Mouse (Mus musculus): ENCODE results near the gene Txndc2. TPM values are rescaled to one million over a fixed set of nuclear protein-coding genes. Genes with fewer than 3 reads are reported as not detected.

The Txndc2 gene
- total RNA-seq, 2 experiments from 2014 or later: not detected

DNA sequence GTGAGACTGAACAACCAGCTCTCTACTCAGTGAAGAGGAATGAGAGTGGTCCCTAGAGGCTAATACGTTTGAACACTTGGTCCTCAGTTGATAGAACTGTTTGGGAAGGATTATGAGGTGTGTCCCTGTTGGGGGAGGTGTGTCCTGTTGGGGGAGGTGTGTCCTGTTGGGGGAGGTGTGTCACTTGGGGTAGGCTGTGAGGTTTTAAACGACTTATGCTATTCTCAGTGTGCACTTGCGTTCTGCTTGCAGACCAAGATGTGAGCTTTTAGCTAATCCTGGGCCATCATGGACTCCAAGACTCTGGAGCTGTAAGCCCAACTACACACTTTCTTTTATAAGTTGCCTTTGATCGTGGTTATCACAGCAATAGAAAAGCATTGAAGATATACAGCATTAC is 27.1 kb upstream of the Txndc2 start:
- intact Hi-C loops (cut with DNase I): no loop called here
- TF ChIP-seq CTCF (IDR thresholded peaks at IDR 0.05): no peak

DNA sequence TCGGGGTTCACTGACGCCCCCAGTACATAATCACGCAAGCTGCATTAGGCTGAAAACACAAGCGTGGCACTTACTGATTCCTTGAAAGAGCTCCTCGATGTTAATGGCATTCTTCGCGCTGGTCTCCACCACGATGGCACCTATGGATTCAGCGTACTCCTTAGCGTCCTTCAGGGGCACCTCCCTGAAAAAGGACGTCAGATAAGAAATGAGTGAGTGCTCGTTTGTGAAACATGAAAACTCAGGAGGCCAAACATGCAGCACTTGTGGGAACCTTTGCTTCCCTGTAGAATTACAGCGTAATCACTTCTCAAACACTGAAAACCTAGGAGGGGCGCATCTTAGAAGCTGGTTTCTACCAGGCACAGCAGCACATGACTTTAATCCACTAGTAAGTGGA is 25.8 kb upstream of the Txndc2 start:
- DNase-seq: no peak
- intact Hi-C loops (cut with DNase I): no loop called here
- no peak for TF ChIP-seq CTCF (IDR thresholded peaks at IDR 0.05)
- H3K27ac ChIP-seq: no peak overlapping the region
- H3K4me3 ChIP-seq: no peak overlapping the region

More for the DNA sequence above, 27.1 kb upstream of the Txndc2 start:
- no peak overlapping the region for H3K4me3 ChIP-seq
- no peak for DNase-seq
- H3K27ac ChIP-seq: no peak overlapping the region

DNA sequence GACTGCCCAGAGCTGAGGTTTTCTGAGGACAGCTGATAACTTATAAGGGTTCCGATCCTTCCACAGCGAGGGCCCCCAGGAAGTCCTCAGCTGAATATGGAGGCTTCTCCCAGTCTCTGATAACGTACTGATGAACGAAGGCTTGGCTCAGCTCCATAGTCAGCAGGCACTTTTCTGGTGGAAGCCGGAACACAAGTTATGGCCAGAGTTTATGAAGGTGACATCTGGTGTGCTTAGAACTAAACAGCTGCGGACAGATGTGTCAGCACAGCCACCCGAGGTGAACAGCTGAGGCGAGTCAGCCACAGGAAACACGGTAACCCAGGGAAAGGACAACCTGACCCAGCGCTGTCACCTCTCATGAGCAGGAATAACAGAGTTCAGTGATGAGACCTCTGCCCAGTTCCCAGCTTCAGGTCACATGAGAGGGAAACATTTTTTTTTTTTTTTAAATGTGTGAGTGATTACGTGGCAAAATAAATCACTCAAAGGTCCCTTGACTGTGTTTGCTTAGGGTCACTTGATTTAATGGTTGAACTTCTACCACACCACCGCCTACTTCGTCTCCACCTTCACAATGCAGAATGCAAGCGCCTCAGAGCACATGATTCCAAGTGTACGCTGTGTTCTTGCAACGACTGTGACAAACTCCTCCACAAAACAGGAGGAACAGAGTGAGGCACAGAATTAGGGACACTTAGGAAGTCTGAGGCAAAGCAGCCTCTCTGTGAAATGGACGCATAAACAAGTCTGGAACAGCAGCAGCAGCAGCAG is 24.6 kb upstream of the Txndc2 start:
- no peak for TF ChIP-seq CTCF (IDR thresholded peaks at IDR 0.05)
- no peak overlapping the region for H3K27ac ChIP-seq
- no peak for DNase-seq

DNA sequence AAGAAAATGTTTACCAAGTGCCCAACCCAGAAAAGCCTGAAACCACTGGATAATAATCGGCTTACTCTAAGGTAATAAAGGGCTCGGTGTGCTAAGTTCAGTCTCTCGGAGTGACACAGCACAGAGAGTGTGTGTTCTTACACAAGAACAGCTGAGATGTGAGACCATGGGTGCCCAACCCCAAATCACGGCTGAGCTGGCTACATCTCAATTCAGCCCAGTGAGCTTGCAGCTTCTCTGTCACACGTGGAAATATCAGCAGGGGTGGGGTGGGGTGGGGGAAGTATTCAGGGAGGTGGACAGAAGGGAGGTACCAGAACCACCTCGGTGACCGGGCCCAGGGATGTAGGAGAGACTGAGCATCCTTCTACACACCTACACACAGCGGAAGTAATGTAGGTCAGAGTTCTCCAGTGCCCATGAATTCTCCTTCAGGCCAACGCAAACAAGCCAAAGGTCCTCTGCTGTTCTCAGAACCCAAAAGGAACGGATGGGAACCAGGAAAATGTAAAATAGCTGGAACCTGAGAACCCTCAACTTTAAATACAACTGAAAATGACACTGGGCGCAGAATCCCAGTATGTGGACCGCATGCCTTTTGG is 23.9 kb upstream of the Txndc2 start:
- no peak for TF ChIP-seq CTCF (IDR thresholded peaks at IDR 0.05)
- no peak overlapping the region for H3K27ac ChIP-seq
- peak overlapping the region; percentile 32 for H3K4me3 ChIP-seq
- DNase-seq: no peak
- intact Hi-C loops (cut with DNase I): no loop called here

More for the DNA sequence above, 24.6 kb upstream of the Txndc2 start:
- H3K4me3 ChIP-seq: peak overlapping the region; percentile 32
- intact Hi-C loops (cut with DNase I): no loop called here

DNA sequence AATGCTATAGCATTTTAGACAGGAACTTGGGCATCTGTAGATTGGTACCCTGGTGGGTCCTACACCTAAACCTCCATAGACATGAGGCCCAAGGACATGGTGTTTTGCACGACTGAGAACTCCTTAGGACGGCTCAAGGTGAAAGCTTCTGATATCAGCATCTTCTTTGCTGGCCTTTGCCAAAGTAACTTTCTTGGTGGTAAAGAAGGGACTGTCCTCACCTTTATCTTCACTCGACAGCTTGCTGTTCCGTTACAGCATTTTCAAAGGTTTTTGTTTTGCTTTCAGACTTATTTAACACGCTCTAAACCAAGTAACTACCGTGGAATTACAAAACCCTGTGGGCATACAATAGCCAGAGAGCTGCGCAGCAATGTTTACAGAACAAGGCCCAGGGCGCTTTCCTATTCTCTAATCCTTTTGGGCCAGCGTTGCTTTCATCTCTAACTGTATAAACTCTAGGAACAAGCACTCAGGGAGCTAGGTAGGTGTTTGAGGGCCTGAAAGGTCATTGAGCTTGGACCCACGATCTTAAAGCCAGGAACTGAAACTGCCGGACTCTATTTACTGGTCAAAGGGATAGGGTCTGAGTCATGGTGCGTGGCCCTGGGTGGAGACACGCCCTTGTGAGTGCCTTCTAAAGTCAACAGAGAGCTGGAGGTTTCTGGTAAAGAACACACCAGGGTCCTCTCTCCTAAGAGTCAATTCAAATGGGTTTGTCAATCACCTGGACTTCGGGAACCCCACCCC is 21.5 kb upstream of the Txndc2 start:
- intact Hi-C loops (cut with DNase I): no loop called here
- DNase-seq: no peak
- no peak overlapping the region for H3K4me3 ChIP-seq
- no peak for TF ChIP-seq CTCF (IDR thresholded peaks at IDR 0.05)
- no peak overlapping the region for H3K27ac ChIP-seq

DNA sequence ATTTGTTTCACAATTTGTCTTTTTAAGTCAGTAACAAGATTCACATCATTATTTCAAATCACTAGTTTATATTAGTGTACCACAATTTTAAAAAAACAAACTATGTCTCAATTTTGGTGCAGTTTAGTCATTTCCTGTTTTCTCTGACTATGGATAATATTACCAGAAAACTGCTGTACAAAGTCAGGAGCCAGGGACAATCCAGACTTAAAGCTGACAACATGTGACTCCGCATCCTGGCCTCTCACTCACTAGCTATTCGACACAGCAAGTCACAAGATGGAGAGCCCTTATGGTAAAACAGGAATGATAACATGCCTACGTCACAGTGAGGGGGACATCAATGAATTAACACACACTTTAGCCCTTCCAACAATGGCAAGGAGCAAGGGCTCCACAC is 20.7 kb upstream of the Txndc2 start:
- Histone ChIP-seq H3K4me3 (no peak overlapping the region), H3K27ac (no peak overlapping the region)
- intact Hi-C loops (cut with DNase I): no loop called here
- no peak for TF ChIP-seq CTCF (IDR thresholded peaks at IDR 0.05)
- DNase-seq: no peak

DNA sequence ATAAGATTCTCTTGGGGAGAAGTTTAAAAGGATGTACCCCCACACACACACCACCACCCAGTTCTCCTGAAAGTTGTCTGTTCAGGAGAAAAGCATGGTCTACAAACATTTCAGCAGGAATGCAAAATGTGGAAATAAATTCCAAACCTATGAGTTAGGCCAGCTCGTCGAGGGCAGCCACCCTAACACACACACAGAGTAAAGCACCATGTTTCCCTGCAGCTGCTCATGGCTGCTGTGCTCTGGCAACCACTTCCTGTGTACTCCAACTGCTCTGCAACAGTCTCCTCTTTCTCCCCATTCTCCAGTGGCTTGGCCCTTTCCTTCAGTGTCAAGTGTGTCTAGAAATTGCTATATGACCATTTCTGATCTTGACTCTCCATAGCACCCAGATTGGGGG is 16.4 kb upstream of the Txndc2 start:
- H3K4me3 ChIP-seq: no peak overlapping the region
- intact Hi-C loops (cut with DNase I): no loop called here
- H3K27ac ChIP-seq: no peak overlapping the region
- DNase-seq: no peak
- no peak for TF ChIP-seq CTCF (IDR thresholded peaks at IDR 0.05)

DNA sequence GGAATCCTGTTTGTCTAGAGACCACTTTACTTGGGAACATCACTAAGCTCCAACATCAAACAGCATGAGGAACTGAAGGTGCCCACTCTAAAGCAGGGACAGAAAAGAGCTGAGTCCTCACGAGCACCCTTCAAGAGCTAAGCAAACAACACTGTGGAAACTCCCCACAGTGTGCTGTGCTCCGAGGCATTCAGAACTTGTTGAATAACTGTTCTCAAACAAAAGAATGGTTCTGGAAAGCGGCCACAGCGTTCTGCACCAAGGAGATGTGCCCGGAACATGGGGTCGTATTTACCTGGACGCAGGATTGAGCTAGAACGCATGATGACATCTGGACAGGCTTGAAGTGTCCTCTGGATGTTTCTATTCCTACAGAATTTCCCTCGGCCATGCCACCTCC is 16.0 kb upstream of the Txndc2 start:
- no peak for DNase-seq
- H3K27ac ChIP-seq: no peak overlapping the region
- H3K4me3 ChIP-seq: no peak overlapping the region
- TF ChIP-seq CTCF (IDR thresholded peaks at IDR 0.05): no peak
- intact Hi-C loops (cut with DNase I): no loop called here

DNA sequence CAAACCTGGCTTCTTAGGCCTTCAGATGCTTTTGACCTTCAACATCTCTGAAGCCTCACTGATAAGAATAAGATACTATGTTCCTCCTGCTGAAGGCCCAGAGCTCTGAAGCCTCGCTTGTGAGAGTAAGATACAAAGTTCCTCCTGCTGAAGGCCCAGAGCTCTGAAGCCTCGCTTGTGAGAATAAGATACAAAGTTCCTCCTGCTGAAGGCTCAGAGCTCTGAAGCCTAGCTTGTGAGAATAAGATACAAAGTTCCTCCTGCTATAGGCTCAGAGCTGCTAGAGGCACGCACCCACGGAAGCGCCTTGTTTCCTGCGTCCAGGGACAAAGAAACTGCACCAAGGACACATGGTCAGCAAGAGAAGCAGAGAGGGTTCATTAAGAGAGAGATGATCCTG is 14.8 kb upstream of the Txndc2 start:
- Histone ChIP-seq H3K4me3 (no peak overlapping the region), H3K27ac (no peak overlapping the region)
- intact Hi-C loops (cut with DNase I): no loop called here
- no peak for TF ChIP-seq CTCF (IDR thresholded peaks at IDR 0.05)
- no peak for DNase-seq

DNA sequence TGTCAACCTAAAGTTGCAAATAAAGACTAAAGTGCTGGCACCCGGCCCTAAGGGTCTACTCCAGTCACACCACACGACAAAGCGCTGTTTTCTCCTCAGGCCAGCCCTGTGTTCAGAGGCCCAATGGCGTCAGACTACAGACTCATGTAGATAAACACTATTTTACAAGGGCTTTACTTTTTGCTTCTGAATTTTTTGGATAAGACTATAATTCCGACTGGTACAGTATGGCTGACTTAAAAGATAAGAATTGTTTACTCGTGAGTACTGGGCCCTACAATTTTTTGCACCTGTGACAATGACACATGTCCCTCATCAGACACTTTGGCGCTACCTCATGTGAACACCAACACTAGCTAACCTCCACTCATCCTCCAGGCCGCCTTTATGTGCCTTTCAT is 14.1 kb upstream of the Txndc2 start:
- no peak for DNase-seq
- Histone ChIP-seq H3K27ac (no peak overlapping the region), H3K4me3 (no peak overlapping the region)
- intact Hi-C loops (cut with DNase I): no loop called here
- no peak for TF ChIP-seq CTCF (IDR thresholded peaks at IDR 0.05)

DNA sequence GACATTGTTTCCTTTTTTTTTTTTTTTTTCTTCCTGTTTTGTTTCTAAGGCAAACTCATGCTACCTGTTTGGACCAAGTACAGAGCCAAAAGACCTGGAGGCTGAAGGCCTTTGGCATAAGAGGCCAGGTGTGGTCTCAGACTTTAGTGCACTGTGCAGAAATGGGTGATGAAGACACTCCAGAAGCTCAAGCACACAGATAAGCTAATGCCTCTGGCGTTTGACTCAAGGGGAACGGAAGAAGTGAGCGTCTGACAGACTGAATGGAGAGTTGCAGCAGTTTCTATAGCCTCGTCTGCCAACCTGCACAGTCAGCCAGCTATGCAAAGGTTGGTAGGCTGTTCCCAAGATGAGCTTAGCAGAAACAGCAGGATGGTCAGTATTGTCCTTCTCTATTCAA is 13.6 kb upstream of the Txndc2 start:
- DNase-seq: no peak
- Histone ChIP-seq H3K27ac (no peak overlapping the region), H3K4me3 (no peak overlapping the region)
- intact Hi-C loops (cut with DNase I): loop anchor here (1.0 kb wide), 1 partner anchor 8 kb away; no protein-coding TSS in a partner anchor
- no peak for TF ChIP-seq CTCF (IDR thresholded peaks at IDR 0.05)

DNA sequence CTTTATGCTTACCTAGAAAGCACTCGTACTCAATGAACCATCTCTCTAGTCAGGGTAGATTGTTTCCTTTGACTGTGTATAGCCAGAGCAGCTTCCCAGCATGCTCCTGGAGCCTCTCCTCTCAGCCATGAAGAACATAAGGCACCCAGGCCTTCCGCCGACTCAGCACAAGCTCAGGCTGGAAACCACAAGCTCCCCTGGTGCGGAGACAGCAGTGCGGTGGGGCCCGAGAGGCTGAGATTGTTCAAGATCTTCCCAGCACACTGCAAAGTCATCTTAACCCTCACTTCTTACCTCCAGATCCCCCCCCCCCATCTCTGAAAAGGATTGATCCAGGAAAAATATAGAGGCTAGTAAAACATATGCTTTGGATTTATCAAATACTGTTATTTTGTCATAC is 8.6 kb upstream of the Txndc2 start:
- H3K4me3 ChIP-seq: no peak overlapping the region
- TF ChIP-seq CTCF (IDR thresholded peaks at IDR 0.05): no peak

DNA sequence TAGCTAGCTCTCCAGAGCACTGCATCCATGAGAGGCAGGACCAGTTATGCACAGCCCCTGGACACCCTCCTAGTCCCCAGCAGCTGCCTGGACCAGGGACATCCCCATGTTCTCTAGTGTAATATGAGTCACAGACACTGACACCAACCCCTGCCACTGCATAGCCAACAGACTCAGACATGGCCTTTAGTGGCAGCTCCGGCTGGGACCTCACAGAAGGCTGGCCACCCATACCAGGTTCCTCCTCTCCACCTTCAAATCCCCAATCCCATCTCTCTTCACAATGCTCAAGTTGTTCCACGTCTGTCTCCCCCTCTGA is 7.2 kb upstream of the Txndc2 start:
- intact Hi-C loops (cut with DNase I): loop anchor here (5.0 kb wide), 1 partner anchor 33 kb away; no protein-coding TSS in a partner anchor
- no peak for TF ChIP-seq CTCF (IDR thresholded peaks at IDR 0.05)
- DNase-seq: peak; percentile 53

More for the DNA sequence above, 8.6 kb upstream of the Txndc2 start:
- no peak for DNase-seq
- intact Hi-C loops (cut with DNase I): no loop called here
- H3K27ac ChIP-seq: no peak overlapping the region

More for the DNA sequence above, 7.2 kb upstream of the Txndc2 start:
- H3K4me3 ChIP-seq: no peak overlapping the region
- H3K27ac ChIP-seq: peak overlapping the region; percentile 28

Measured in gastrocnemius, adult 2 months (tissue).